Mouse (Mus musculus) kidney, postnatal 36 days (tissue): Measurements from ENCODE around the gene Sult1e1.
A peak's percentile ranks its signal among the peaks of the same experiment; 100 is the strongest.

ENCODE experiments used
- DNase-seq, 2 experiments: peaks; one replicate each; pipeline ENCODE4 v3.0.0; 2021 to 2022; ENCODE audit warnings: mixed read lengths in 2 of 2

The Sult1e1 gene

DNA sequence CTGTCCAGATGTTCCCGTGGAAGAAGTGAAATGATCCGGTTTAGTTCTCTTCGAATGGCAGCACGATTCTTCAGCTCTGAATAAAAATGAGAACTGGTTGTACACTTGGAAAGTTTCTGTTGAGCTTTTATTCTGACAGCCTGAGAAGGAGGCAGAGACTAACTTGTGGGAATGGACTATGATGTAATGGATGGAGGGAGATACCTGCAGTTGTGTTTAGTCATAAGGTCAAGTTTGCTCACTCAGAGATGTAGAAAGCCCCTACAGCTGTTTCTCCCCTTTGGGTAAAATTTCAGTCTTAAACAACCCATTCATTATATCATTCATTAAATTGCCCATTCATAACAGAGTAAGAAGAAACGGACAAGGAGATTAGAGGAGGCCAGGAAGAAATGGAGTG lies at the start of gene Sult1e1:
Gene Sult1e1, minus strand, starts transcription at position 101 of the 400 bp plus-strand sequence.
- DNase-seq = no peak

DNA sequence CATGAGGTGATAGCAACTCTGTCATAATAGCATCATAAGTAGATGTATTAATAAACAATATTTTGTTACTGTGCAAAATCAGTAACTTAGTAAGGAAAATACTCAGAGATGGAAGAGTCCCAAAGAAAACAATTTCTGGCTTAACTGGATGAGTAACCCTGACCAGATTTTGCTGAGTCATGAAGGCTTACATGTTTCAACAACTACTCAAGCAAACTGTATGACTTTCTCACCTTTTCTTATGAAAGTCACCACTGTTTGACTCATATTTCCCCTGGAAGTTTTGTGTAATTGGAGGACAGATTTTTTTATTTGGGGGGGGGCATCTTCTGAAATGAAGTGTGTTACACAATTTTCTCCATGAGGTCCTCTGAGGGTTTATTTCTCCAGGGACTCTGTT lies 31.3 kb upstream of the Sult1e1 start:
- DNase-seq = peak in 1 of 2 experiments; percentile 31

GRCm38 (mm10) chr5:87615128-87615390 lies 23.7 kb upstream of the Sult1e1 start:
- DNase-seq = peak; percentile 27 to 56

DNA sequence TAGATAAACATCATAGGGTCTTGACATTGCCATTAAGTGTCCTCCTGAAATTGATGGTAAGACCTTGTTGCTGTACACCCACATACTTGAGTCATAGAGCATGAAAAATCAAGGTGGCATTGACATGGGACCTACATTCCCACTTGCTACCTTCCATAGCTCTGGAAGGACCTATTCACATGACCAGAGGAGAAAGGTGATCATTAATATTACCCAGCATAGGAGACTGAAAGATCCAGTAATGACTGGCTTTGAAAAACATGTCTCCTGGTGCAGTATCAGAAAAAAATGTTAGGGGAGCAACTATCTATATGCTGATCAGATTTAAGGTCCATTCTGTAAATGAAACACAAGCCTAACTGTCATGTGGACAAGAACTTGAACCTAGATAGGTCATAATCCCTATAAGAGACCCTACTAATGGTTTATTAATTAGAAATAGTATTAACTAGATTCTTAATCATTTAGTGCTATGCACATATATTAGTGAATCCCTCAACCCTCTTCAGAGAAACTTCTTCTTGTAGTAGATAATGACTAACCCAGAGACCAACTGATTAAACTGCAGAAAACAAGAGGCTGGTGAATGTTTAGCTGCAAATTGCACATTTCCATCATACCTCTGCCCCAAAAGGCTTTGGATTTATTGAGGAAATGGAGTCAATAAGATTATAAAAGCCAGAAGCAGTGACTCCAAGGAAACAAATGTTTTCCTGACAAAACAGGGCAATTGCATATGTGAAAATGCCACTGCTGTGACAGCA lies 23.2 kb upstream of the Sult1e1 start:
- peak in 1 of 2 experiments; percentile 38 for DNase-seq

DNA sequence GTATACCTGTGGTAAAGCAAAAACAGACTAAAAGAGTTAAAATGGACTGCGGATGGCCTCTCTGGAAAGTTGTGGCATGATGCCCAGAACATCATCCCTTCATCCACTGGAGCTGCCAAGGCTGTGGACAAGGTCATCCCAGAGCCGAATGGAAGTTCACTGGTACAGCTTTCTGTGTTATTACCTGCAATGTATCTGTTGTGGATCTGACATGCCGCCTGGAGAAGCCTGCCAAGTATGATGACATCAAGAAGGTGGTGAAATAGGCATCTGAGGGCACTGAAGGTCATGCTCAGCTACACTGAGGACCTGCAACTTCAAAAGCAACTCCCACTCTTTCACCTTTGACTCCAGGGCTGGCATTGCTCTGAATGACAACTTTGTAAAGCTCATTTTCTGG lies 9.6 kb upstream of the Sult1e1 start:
- peak; percentile 62 to 65 for DNase-seq

DNA sequence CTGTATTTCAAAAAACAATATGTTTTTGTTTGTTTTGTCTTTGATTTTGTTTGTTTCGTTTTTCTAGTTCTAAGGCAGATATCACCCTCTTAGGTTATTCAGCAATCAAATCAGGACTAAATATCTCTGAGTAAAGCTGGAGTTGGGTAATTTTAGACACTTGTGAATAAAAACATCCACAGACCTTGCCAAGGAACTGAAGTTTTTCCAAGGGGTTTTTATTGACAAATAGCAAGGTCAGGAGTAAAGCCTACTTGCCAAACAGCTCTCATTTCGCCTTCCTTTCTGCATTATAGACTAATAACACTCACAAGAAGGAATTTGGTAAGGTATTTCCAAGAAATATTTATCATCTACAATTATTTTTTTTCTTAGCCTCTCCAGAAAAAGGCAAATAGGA lies 6.5 kb upstream of the Sult1e1 start:
- no peak for DNase-seq

DNA sequence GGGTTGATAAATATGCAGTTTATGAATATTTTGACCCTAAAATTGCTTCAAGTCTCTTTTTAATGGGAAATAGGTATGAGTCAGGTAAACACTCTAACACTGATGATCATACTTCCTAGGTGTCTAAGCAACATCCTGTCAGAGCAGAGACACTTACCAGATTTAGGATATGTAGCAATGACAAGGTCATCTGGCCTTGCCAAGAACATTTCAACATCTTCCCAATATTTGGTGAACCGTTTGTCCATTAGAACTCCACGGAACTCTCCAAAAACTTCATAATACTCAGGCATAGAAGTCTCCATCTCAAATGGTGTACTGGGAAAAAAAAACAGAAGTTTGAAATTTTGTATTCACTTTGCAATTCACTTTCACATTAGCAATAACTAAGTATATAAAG lies 1.5 kb downstream of the Sult1e1 start:
- no peak for DNase-seq

DNA sequence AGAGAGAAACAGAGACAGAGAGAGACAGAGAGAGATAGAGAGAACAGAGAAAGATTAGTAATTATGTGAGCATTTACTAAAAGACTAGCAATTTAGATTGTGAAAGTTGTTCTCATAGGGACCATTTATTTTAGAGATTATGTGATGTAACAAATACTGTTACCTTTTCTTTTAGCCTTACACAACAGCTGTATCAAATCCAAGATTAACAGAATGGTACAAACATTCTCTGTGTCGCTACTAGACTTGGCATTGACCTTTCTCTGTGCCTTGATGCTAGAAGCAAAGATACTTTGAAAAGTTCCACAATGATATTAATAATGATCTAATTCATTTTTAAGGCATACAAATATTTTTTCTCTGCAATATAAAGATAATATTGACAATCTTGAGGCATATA lies 11.0 kb downstream of the Sult1e1 start:
- no peak for DNase-seq

DNA sequence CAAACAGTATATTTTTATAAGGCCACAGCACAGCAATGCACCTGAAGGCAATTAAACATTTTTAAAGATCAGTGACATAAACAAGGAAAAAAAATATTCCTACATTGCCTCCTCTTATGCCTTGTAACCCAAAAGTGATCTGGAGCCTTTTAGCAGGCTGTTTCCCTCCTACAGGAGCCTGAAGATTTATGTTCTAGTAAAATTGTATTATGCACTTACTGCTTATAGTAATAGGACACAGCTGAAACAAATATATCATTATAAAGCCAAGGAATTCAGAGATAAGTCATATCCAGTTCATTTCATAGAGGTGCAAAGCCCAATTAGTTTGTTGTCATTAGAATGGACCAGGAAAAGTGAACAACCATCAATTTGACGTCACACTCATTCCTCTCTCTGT lies 17.2 kb downstream of the Sult1e1 start:
- no peak for DNase-seq

- peak; percentile 30 to 66 for DNase-seq
Observed at GRCm38 (mm10) chr5:87573490-87573889, 17.9 kb downstream of the Sult1e1 start.

GRCm38 (mm10) chr5:87572781-87573180 lies 18.6 kb downstream of the Sult1e1 start:
- no peak for DNase-seq

- DNase-seq = peak; percentile 44 to 82
Observed at GRCm38 (mm10) chr5:87568845-87569244, 22.5 kb downstream of the Sult1e1 start, which contains the start of gene Sult1d1. Gene Sult1d1 (minus strand): TSS chr5:87569027.

GRCm38 (mm10) chr5:87567306-87567705 lies 24.1 kb downstream of the Sult1e1 start:
- DNase-seq = peak; percentile 51 to 74

DNA sequence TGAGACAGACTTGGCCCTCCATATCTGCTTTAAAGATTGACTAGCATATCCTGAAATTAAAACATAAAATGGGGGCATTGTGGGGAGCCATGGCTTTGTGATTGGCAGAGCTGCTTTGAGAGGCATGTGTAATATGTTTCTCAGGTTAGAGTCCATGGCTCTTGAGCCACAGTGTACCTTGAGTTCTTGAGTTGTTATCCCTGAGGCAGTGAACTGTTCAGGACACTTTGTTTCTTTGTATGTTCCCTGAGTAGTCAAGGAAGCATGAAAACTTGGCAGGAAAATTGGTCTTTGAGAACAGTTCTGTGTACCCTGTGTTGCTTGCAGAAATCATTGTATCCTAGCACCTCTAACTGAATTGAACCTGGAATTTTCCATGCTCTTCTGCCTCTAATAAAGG lies 28.4 kb downstream of the Sult1e1 start:
- peak; percentile 53 to 94 for DNase-seq

DNA sequence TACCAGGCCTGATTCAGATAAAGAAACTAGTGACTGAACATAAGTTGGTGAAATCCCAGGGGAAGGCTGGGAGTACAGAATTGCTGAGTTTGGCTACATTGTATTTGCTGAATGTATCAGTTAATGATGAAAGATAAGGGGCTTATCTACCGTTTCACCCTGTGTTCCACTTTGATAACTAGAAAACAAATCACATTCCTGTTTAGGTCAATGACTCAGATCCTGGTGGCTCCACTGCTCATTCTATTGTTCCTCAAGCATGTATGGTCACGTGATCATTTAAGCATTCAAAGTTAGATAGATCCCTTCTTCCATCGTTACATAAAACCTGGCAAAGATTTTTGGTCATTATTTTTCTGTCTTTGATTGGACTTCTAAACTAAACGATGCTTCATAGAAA lies 28.9 kb downstream of the Sult1e1 start:
- DNase-seq = no peak

GRCm38 (mm10) chr5:87560145-87560544 lies 31.2 kb downstream of the Sult1e1 start:
- peak; percentile 39 to 49 for DNase-seq

DNA sequence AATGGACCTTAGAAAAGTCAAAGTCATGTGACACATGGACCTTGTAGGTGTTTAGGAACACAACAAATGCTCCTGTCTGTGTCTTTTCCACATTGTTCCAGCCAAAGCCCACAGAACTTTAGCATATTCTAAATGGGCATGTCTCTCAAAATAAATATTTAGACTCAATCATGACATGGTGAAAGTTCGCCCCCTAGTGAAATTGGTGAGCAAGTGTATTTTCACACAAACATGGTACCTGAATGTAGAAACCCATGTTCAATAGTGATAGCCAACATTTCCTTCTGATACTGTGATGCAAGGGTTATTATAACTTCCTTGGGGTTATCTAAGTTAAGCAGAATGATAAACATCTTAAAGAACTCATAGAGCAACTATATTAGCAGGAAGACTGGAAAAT lies 40.5 kb downstream of the Sult1e1 start:
- DNase-seq = no peak

- DNase-seq = no peak
Observed at GRCm38 (mm10) chr5:87538111-87538510, 53.3 kb downstream of the Sult1e1 start, which contains the start of gene Sult1b1. Gene Sult1b1 (minus strand): TSS chr5:87538195.

- DNase-seq = peak; percentile 80 to 87
Observed at GRCm38 (mm10) chr5:87535994-87536644, 55.3 kb downstream of the Sult1e1 start.

- peak; percentile 28 to 76 for DNase-seq
Observed at GRCm38 (mm10) chr5:87532288-87532687, 59.1 kb downstream of the Sult1e1 start.
